Mouse (Mus musculus) neural tube, embryonic 13.5 days (tissue): ENCODE measurements around the gene Homer2. TPM values are rescaled to one million over a fixed set of nuclear protein-coding genes. Genes with fewer than 3 reads are reported as not detected.

Source experiments
- polyA plus RNA-seq: library from polyadenylated mRNA; unstranded; fragments of >200 nt; fragmentation: Nextera tagmentation; extraction: Ambion mirVana; gene quantifications from 2 replicates; pipeline ENCODE4 v1.2.1, GENCODE M21; 2015

The Homer2 gene
- polyA plus RNA-seq, 1 experiment from 2014 or later: 30.5 TPM

Other genes with a start within 250 kb of the Homer2 start
- gene Ap3b2, start 213.6 kb downstream of the Homer2 start, polyA plus RNA-seq: 127 and 131 TPM in 2 replicates
- gene BC048679, start 209.2 kb downstream of the Homer2 start, polyA plus RNA-seq: not detected in 2 replicates
- gene Fsd2, start 140.6 kb downstream of the Homer2 start, polyA plus RNA-seq: 0.10 and 0.29 TPM in 2 replicates
- gene Whamm, start 136.3 kb downstream of the Homer2 start, polyA plus RNA-seq: 7.1 and 8.0 TPM in 2 replicates
- gene Ramac, start 55.4 kb upstream of the Homer2 start, polyA plus RNA-seq: 127 and 151 TPM in 2 replicates
- gene 3110040N11Rik, start 82.0 kb upstream of the Homer2 start, polyA plus RNA-seq: 47.7 and 54.4 TPM in 2 replicates
- gene Btbd1, start 121.9 kb upstream of the Homer2 start, polyA plus RNA-seq: 97.1 and 102 TPM in 2 replicates
- gene Gm10160, start 148.3 kb upstream of the Homer2 start, polyA plus RNA-seq: not detected in 2 replicates
- gene Tm6sf1, start 151.5 kb upstream of the Homer2 start, polyA plus RNA-seq: 13.4 TPM in 2 replicates
- 56.1 and 56.2 TPM in 2 replicates for gene Hdgfl3, start 226.9 kb upstream of the Homer2 start, polyA plus RNA-seq